Mouse (Mus musculus) C2C12 (cell line): Measurements from ENCODE around the gene Eps8l3. TPM values are rescaled to one million over a fixed set of nuclear protein-coding genes. Genes with fewer than 3 reads are reported as not detected.
A peak's percentile ranks its signal among the peaks of the same experiment; 100 is the strongest.

ENCODE experiments used
- H3K27me3 ChIP-seq: one replicate; pipeline ENCODE4 v1.6.1; 2011; ENCODE audit not compliant: control insufficient read depth, insufficient read depth, insufficient read length
- H3K36me3 ChIP-seq: one replicate; pipeline ENCODE4 v1.6.1; 2011; ENCODE audit not compliant: control insufficient read depth, insufficient read depth
- H3K4me3 ChIP-seq: one replicate; pipeline ENCODE4 v1.5.1; 2011; ENCODE audit warnings: mild to moderate bottlenecking, control low read depth; ENCODE audit not compliant: poor library complexity, insufficient read depth, severe bottlenecking
- H3K79me2 ChIP-seq: one replicate; pipeline ENCODE4 v1.6.1; 2011; ENCODE audit not compliant: control insufficient read depth, insufficient read depth
- H3K79me3 ChIP-seq: one replicate; pipeline ENCODE4 v1.6.1; 2011; ENCODE audit warnings: low read depth, control low read depth
- H3ac ChIP-seq: one replicate; pipeline ENCODE3; 2011; ENCODE audit warnings: low read depth; ENCODE audit not compliant: control insufficient read depth, insufficient read length
- CEBPB ChIP-seq: IDR thresholded peaks from one replicate; pipeline ENCODE4 v1.6.1; 2011; ENCODE audit warnings: low read depth, mild to moderate bottlenecking, control low read depth, moderate library complexity
- CTCF ChIP-seq: IDR thresholded peaks from one replicate; pipeline ENCODE4 v1.5.1; 2011; ENCODE audit not compliant: control insufficient read depth, insufficient read depth, insufficient read length
- FOSL1 ChIP-seq: IDR thresholded peaks from one replicate; pipeline ENCODE4 v1.8.0; 2011; ENCODE audit warnings: mild to moderate bottlenecking, low read length; ENCODE audit not compliant: poor library complexity, insufficient read depth, severe bottlenecking
- MAX ChIP-seq: IDR thresholded peaks from one replicate; pipeline ENCODE4 v1.6.1; 2011; ENCODE audit warnings: mild to moderate bottlenecking, control low read depth
- MYOD1 ChIP-seq: IDR thresholded peaks from one replicate; pipeline ENCODE4 v1.6.1; 2011; ENCODE audit warnings: low read depth; ENCODE audit not compliant: control insufficient read depth, insufficient read length
- MYOG ChIP-seq: IDR thresholded peaks from one replicate; pipeline ENCODE4 v1.6.1; 2011; ENCODE audit not compliant: control insufficient read depth, insufficient read length; ENCODE audit errors: extremely low read depth
- USF1 ChIP-seq: IDR thresholded peaks from one replicate; pipeline ENCODE4 v1.6.1; 2011; ENCODE audit warnings: low read depth, mild to moderate bottlenecking, control low read depth, moderate library complexity
- polyA plus RNA-seq: library from polyadenylated mRNA; unstranded; fragments of >200 nt; fragmentation: generic; extraction: Trizol; gene quantifications from one replicate; pipeline ENCODE4 v1.2.1, GENCODE M21; 2012; ENCODE audit warnings: missing spikeins

The Eps8l3 gene
- polyA plus RNA-seq, 1 experiment, result not detected

DNA sequence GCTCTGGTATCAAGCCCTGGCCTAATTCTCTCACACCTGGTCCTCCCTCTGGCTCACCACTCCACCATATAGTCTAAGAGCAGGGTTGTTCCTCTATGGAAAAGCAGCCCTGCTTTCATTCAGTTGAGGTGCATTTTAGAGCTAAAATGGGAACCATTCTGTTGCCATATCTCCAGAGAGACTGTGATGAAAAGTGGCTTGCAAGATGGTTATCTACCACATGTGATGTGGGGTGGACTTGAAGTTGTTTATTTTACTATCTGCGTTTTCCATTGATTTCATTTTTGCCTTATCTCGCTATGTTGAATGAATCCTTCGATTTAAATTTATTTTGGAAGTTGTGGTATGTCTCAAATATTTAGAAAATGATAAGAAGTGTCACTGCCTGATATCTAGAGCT, 30.2 kb upstream of the Eps8l3 start:
- Histone ChIP-seq H3ac (no peak overlapping the region), H3K79me2 (no peaks in the 10 kb centered on the region), H3K79me3 (no peaks in the 10 kb centered on the region), H3K36me3 (no peaks in the 10 kb centered on the region), H3K27me3 (no peaks in the 10 kb centered on the region), H3K4me3 (no peak overlapping the region)
- no peak for TF ChIP-seq USF1
- no peak for TF ChIP-seq MAX

DNA sequence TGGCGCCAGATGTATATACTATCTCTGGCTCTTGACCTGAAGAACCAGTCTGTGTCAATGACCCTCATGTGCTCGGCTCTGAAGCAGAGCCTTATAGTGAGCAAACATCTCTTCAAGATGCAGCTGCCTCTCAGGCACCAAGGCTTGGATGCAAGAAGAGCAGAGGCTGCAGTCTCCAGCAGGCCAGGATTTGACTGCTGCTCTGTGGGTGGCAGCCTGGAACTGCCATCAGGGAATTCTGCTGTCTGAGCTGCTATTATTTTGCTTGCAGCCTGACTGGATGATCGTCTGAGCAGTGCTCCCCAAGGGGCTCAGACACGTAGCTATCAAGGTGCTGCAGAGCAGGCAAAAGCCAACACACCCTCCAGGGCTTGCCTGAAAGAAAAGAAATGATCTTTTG, 28.9 kb upstream of the Eps8l3 start:
- Histone ChIP-seq H3K79me3 (no peaks in the 10 kb centered on the region), H3K27me3 (no peaks in the 10 kb centered on the region), H3K79me2 (no peaks in the 10 kb centered on the region), H3K36me3 (no peaks in the 10 kb centered on the region), H3ac (no peak overlapping the region), H3K4me3 (no peak overlapping the region)
- TF ChIP-seq MYOD1 (no peak), CEBPB (no peak), FOSL1 (no peak), USF1 (no peak), CTCF (no peak), MYOG (no peak), MAX (no peak)

DNA sequence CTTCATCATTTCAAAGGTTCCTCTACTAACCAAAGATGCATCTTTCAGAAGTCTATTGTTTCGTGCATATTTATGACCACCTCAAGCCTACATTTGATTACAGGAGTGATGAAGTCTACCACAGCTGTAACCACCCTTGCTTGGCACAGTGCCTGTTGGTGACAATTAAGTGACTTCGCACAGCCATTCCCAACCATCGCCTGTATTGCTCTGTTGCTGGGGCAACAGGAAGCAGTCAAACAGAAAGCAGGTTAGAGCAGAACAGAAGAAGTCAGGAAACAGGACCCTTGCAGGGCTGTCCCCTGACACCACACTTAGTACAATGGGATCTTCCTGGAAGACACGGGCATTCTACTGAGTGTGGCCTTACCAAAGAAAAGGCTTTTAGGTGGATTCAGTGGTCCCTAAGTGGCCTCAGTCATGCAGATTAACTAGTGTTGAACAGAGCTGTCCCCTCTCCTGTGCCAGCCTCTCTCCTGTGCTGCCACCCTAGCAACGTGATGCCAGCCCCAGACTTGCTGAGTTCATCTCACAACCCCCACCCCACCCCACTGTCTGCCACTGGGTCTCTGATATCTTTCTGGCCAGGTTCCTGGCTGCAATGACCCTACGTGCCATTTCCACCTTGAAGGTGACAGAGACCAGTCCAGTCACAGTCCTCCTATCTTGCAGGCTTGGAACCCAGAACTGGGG, 27.9 kb upstream of the Eps8l3 start:
- Histone ChIP-seq H3K4me3 (no peak overlapping the region), H3K36me3 (no peaks in the 10 kb centered on the region), H3K79me3 (no peaks in the 10 kb centered on the region), H3K79me2 (no peaks in the 10 kb centered on the region), H3K27me3 (no peaks in the 10 kb centered on the region), H3ac (no peak overlapping the region)
- no peak for TF ChIP-seq FOSL1
- no peak for TF ChIP-seq MYOD1
- no peak for TF ChIP-seq CEBPB
- no peak for TF ChIP-seq MAX
- TF ChIP-seq USF1, result no peak
- no peak for TF ChIP-seq CTCF
- no peak for TF ChIP-seq MYOG

DNA sequence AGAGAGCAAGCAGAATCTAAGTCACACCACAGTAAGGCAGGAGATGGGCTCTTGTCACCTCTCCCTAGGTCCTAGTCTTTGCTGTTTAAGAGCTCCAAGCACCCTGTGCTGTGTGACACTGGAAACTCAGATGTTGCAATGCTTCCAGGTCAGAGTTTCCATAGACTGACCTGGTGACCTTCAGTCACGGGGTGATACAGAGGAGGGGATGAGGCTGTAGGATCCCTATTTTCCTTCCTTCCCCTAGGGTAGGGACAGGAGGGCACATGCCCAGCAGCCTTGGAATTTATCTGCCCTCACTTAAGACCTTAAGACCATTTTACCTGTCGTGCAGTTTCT, 27.4 kb upstream of the Eps8l3 start:
- H3K79me2 ChIP-seq, result no peaks in the 10 kb centered on the region
- no peaks in the 10 kb centered on the region for H3K79me3 ChIP-seq
- TF ChIP-seq FOSL1 (no peak), MAX (no peak), CEBPB (peak; percentile 61), MYOD1 (no peak)
- no peak overlapping the region for H3ac ChIP-seq
- no peaks in the 10 kb centered on the region for H3K27me3 ChIP-seq
- no peaks in the 10 kb centered on the region for H3K36me3 ChIP-seq
- no peak overlapping the region for H3K4me3 ChIP-seq

DNA sequence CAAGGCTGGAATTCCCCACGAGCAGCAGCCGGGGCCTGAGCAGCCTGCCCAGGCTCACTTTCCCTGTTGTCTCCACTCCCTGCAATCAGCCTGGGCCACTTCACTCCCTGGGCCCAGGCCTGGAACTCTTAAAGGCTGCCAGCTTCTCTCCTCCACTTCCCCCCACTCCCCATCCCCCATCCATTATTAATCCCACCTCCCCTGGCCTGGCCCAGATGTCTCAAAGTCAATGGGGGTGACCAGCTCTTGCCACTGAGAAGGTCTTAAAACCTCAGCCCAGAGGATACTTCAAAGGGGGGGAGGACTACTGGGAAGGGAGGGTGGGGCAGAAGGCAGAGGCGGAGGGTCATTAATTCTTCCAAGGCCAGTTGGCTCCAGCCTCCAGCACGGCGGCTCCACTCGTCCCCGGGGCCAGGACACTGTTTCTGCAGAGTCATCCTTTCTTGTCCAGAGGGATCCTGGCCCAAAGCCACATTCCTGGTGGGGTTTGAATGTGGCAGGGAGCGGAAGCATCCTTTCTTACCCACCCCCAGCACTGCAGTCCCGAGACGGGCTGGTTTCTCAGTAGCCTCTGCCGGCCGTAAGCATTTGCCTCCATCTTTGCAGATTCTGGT, 26.5 kb upstream of the Eps8l3 start:
- Histone ChIP-seq H3K4me3 (no peak overlapping the region), H3K79me3 (no peaks in the 10 kb centered on the region), H3K79me2 (no peaks in the 10 kb centered on the region), H3ac (peak overlapping the region; percentile 32), H3K36me3 (no peaks in the 10 kb centered on the region), H3K27me3 (no peaks in the 10 kb centered on the region)
- TF ChIP-seq MAX, result peak; percentile 35
- TF ChIP-seq MYOG, result no peak

DNA sequence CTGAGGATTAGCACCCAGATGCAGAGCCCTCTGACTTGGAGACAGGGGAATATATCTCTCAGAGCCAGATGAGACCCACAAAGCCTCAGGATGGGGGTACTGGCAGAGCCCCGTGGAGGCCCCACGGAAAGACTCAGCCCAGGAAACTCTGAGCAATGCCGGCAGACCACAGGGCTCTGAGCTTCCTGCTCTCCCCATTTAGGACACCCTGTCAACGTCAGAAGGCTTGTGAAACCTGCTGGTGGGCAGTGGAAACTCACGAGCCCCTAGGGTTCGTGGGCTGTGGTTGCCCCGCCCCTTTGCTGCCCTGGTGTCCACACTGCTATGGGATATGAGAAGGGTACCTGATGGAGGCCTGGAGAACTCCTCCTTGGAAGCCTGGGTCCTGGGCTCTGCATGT, 24.2 kb upstream of the Eps8l3 start:
- no peak overlapping the region for H3ac ChIP-seq

More for the DNA sequence above, 24.2 kb upstream of the Eps8l3 start:
- no peaks in the 10 kb centered on the region for H3K79me3 ChIP-seq
- H3K4me3 ChIP-seq, result no peak overlapping the region
- H3K27me3 ChIP-seq, result no peaks in the 10 kb centered on the region
- H3K36me3 ChIP-seq, result no peaks in the 10 kb centered on the region
- H3K79me2 ChIP-seq, result no peaks in the 10 kb centered on the region
- no peak for TF ChIP-seq MAX
- no peak for TF ChIP-seq USF1
- no peak for TF ChIP-seq FOSL1
- TF ChIP-seq MYOD1, result no peak
- TF ChIP-seq CTCF, result no peak
- no peak for TF ChIP-seq CEBPB
- no peak for TF ChIP-seq MYOG
